In genomic region chr2:153632871-153633226, GRCm38 (mm10) we compare ENCODE assay signal across 7 mouse cellular contexts. TPM values are rescaled to one million over a fixed set of nuclear protein-coding genes. Genes with fewer than 3 reads are reported as not detected.
DNase-seq lines count a peak whose midpoint lies in the region; ATAC-seq lines count a peak whose summit lies in the region.

No protein-coding gene starts in this region.

- H3K4me1 ChIP-seq in lung, embryonic 16.5 days (replicated peaks; ENCODE audit: control insufficient read depth, insufficient read depth, low read length) = peaks cover 9% of the 10 kb centered on the region
- H3K4me1 ChIP-seq in forebrain, embryonic 10.5 days = peaks cover 22% of the 10 kb centered on the region
- peaks cover 10% of the 10 kb centered on the region for H3K4me1 ChIP-seq in liver, embryonic 11.5 days (replicated peaks; ENCODE audit: control insufficient read depth, insufficient read depth, low read length)
- 0 out of 2 replicates have a peak, but pooled peaks cover 6% of the 10 kb centered on the region for H3K4me1 ChIP-seq in stomach, embryonic 15.5 days

- 11% methylated on average over 2 of the region's 2 CpGs for WGBS in lung, embryonic 16.5 days
- WGBS in forebrain, embryonic 10.5 days = 44% methylated on average over 2 of the region's 2 CpGs
- WGBS in liver, embryonic 11.5 days = 12% methylated on average over 2 of the region's 2 CpGs
- 13% methylated on average over 2 of the region's 2 CpGs for WGBS in stomach, embryonic 15.5 days

- no peaks in the 10 kb centered on the region for H3K27me3 ChIP-seq in lung, embryonic 16.5 days (ENCODE audit: control insufficient read depth, insufficient read depth, low read depth, low read length)
- H3K27me3 ChIP-seq in forebrain, embryonic 10.5 days (ENCODE audit: poor library complexity, severe bottlenecking) = no peaks in the 10 kb centered on the region
- no peaks in the 10 kb centered on the region for H3K27me3 ChIP-seq in liver, embryonic 11.5 days (replicated peaks; ENCODE audit: control insufficient read depth, insufficient read depth, low read length)
- H3K27me3 ChIP-seq in stomach, embryonic 15.5 days (replicated peaks) = no peaks in the 10 kb centered on the region

- peaks cover 10% of the 10 kb centered on the region for H3K36me3 ChIP-seq in lung, embryonic 16.5 days (ENCODE audit: control insufficient read depth, insufficient read depth, low read length)
- peaks cover 20% of the 10 kb centered on the region for H3K36me3 ChIP-seq in forebrain, embryonic 10.5 days (replicated peaks)
- peaks cover 4% of the 10 kb centered on the region for H3K36me3 ChIP-seq in liver, embryonic 11.5 days (ENCODE audit: control insufficient read depth, insufficient read depth, low read length)
- peaks cover 6% of the 10 kb centered on the region; the same call in 1 of the 2 replicates for H3K36me3 ChIP-seq in stomach, embryonic 15.5 days

- ATAC-seq in lung, embryonic 16.5 days (ENCODE audit: low read depth) = 0 out of 2 replicates have a peak, but pooled peaks have one; percentile 7
- ATAC-seq in liver, embryonic 11.5 days (replicated peaks; ENCODE audit: low FRiP score) = no peak
- no peak for ATAC-seq in stomach, embryonic 15.5 days (ENCODE audit: insufficient read depth, low FRiP score, low read depth)

- no peak for DNase-seq in lung, postnatal 14 days
- DNase-seq in forebrain, embryonic 10.5 days (ENCODE audit: extremely low spot score, low spot score) = no peak
- DNase-seq in liver, embryonic 11.5 days (ENCODE audit: low spot score) = no peak
- DNase-seq in layer of hippocampus, adult 18-20 months (ENCODE audit: low spot score in 2 of 2) = no peak
- DNase-seq in urinary bladder, postnatal 36 days (ENCODE audit: low spot score in 2 of 2) = no peak

- no peaks in the 10 kb centered on the region for H3K9me3 ChIP-seq in lung, embryonic 16.5 days (ENCODE audit: control insufficient read depth, low read length)
- H3K9me3 ChIP-seq in forebrain, embryonic 10.5 days = no peaks in the 10 kb centered on the region
- no peaks in the 10 kb centered on the region for H3K9me3 ChIP-seq in liver, embryonic 11.5 days (ENCODE audit: control insufficient read depth, low read length)
- no peaks in the 10 kb centered on the region for H3K9me3 ChIP-seq in stomach, embryonic 15.5 days

- peak overlapping the region; percentile 96 for H3K27ac ChIP-seq in lung, embryonic 16.5 days (ENCODE audit: low read length)
- peak overlapping the region; percentile 92 for H3K27ac ChIP-seq in forebrain, embryonic 10.5 days
- peak overlapping the region; percentile 93 for H3K27ac ChIP-seq in liver, embryonic 11.5 days (ENCODE audit: low read depth, low read length)
- peak overlapping the region; percentile 93 for H3K27ac ChIP-seq in stomach, embryonic 15.5 days

- peak overlapping the region; percentile 81 for H3K4me2 ChIP-seq in lung, embryonic 16.5 days (ENCODE audit: low read depth, low read length)
- peak overlapping the region; percentile 88 for H3K4me2 ChIP-seq in liver, embryonic 11.5 days
- peak overlapping the region; percentile 60 for H3K4me2 ChIP-seq in stomach, embryonic 15.5 days

- peak overlapping the region; percentile 97 for H3K4me3 ChIP-seq in lung, embryonic 16.5 days (ENCODE audit: low read length)
- peak overlapping the region; percentile 77 for H3K4me3 ChIP-seq in forebrain, embryonic 10.5 days
- peak overlapping the region; percentile 94 for H3K4me3 ChIP-seq in liver, embryonic 11.5 days (ENCODE audit: low read depth, low read length)
- peak overlapping the region; percentile 81 for H3K4me3 ChIP-seq in stomach, embryonic 15.5 days (replicated peaks)

- H3K9ac ChIP-seq in lung, embryonic 16.5 days (ENCODE audit: low read length) = peak overlapping the region; percentile 99
- H3K9ac ChIP-seq in liver, embryonic 11.5 days (ENCODE audit: low read depth, low read length) = peak overlapping the region; percentile 94
- H3K9ac ChIP-seq in stomach, embryonic 15.5 days = peak overlapping the region; percentile 87

RNA-seq across cellular contexts. Expression of gene Commd7, which starts 0.3 kb away (rescaled TPM):
- 81.0 and 81.4 TPM in 2 replicates for polyA plus RNA-seq in lung, embryonic 16.5 days (2015; fragmentation: Nextera tagmentation; extraction: Ambion mirVana)
- polyA plus RNA-seq in forebrain, embryonic 10.5 days (2016; fragmentation: Nextera tagmentation; extraction: Ambion mirVana) = 66.2 and 71.8 TPM in 2 replicates
- 65.1 and 66.8 TPM in 2 replicates for polyA plus RNA-seq in liver, embryonic 11.5 days (2014; fragmentation: Nextera tagmentation; extraction: Ambion mirVana)
- polyA plus RNA-seq in stomach, embryonic 15.5 days (2015; fragmentation: Nextera tagmentation; extraction: Ambion mirVana) = 73.9 and 77.9 TPM in 2 replicates
- total RNA-seq in layer of hippocampus, adult 18-20 months (2021) = 10 to 100 TPM; 30.6 to 31.5 TPM

RNA-seq across cellular contexts. Expression of gene Dnmt3b, which starts 16.4 kb away (rescaled TPM):
- polyA plus RNA-seq in lung, embryonic 16.5 days (2015; fragmentation: Nextera tagmentation; extraction: Ambion mirVana) = 11.7 and 12.1 TPM in 2 replicates
- 24.8 and 26.9 TPM in 2 replicates for polyA plus RNA-seq in forebrain, embryonic 10.5 days (2016; fragmentation: Nextera tagmentation; extraction: Ambion mirVana)
- 27.2 and 27.8 TPM in 2 replicates for polyA plus RNA-seq in liver, embryonic 11.5 days (2014; fragmentation: Nextera tagmentation; extraction: Ambion mirVana)
- polyA plus RNA-seq in stomach, embryonic 15.5 days (2015; fragmentation: Nextera tagmentation; extraction: Ambion mirVana) = 8.9 and 9.7 TPM in 2 replicates
- 1 to 10 TPM in 1 of 2 experiments, under 1 TPM in 1; 0.87 to 1.5 TPM for total RNA-seq in layer of hippocampus, adult 18-20 months (2021)
